Mouse (Mus musculus): ENCODE results near the gene Fam217b. TPM values are rescaled to one million over a fixed set of nuclear protein-coding genes. Genes with fewer than 3 reads are reported as not detected.

The Fam217b gene
- polyA plus RNA-seq, 1 experiment from 2014 or later, result 11.0 TPM

- WGBS, result 16% methylated on average over 2 of the region's 2 CpGs
- H3K36me3 ChIP-seq, result no peaks in the 10 kb centered on the region
- H3K4me1 ChIP-seq (replicated peaks), result peaks cover 8% of the 10 kb centered on the region
- ATAC-seq (ENCODE audit: low read depth), result no peak
- H3K27me3 ChIP-seq, result no peaks in the 10 kb centered on the region
- H3K4me3 ChIP-seq, result no peak overlapping the region
- H3K27ac ChIP-seq (replicated peaks), result no peak overlapping the region
- H3K4me2 ChIP-seq, result no peak overlapping the region
- no peak overlapping the region for H3K9ac ChIP-seq
- no peaks in the 10 kb centered on the region for H3K9me3 ChIP-seq
Measured at GRCm38 (mm10) chr2:178450236-178450635, 35.9 kb downstream of the Fam217b start.

- H3K4me1 ChIP-seq (replicated peaks), result peaks cover 13% of the 10 kb centered on the region
- 75% methylated on average over 10 of the region's 10 CpGs for WGBS
- no peak overlapping the region for H3K27ac ChIP-seq (replicated peaks)
- H3K4me2 ChIP-seq, result no peak overlapping the region
- H3K36me3 ChIP-seq, result no peaks in the 10 kb centered on the region
- no peaks in the 10 kb centered on the region for H3K9me3 ChIP-seq
- no peaks in the 10 kb centered on the region for H3K27me3 ChIP-seq
- H3K4me3 ChIP-seq, result no peak overlapping the region
- ATAC-seq (ENCODE audit: low read depth), result no peak
- no peak overlapping the region for H3K9ac ChIP-seq
Measured at GRCm38 (mm10) chr2:178450961-178451360, 36.6 kb downstream of the Fam217b start.

- peak; percentile 88 for ATAC-seq (ENCODE audit: low read depth)
- Histone ChIP-seq H3K27me3 (no peaks in the 10 kb centered on the region), H3K36me3 (no peaks in the 10 kb centered on the region), H3K4me3 (no peak overlapping the region), H3K9me3 (no peaks in the 10 kb centered on the region), H3K9ac (0 out of 2 replicates have a peak overlapping the region, but pooled peaks have one; percentile 1), H3K4me1 (replicated peaks) (peaks cover 13% of the 10 kb centered on the region), H3K27ac (replicated peaks) (peak overlapping the region; percentile 46), H3K4me2 (peak overlapping the region; percentile 28)
- WGBS, result 7% methylated on average over 17 of the region's 17 CpGs
Measured at GRCm38 (mm10) chr2:178454664-178455516, 40.6 kb downstream of the Fam217b start.

GRCm38 (mm10) chr2:178457414-178457813, 43.1 kb downstream of the Fam217b start:
- Histone ChIP-seq H3K4me3 (no peak overlapping the region), H3K4me1 (replicated peaks) (peaks cover 13% of the 10 kb centered on the region), H3K36me3 (no peaks in the 10 kb centered on the region), H3K9me3 (no peaks in the 10 kb centered on the region), H3K4me2 (no peak overlapping the region), H3K27me3 (no peaks in the 10 kb centered on the region), H3K9ac (no peak overlapping the region), H3K27ac (replicated peaks) (no peak overlapping the region)
- WGBS, result 90% methylated on average over 6 of the region's 6 CpGs
- ATAC-seq (ENCODE audit: low read depth), result no peak

GRCm38 (mm10) chr2:178460353-178460752, 46.0 kb downstream of the Fam217b start:
- Histone ChIP-seq H3K4me3 (no peak overlapping the region), H3K9me3 (no peaks in the 10 kb centered on the region), H3K27me3 (no peaks in the 10 kb centered on the region), H3K9ac (no peak overlapping the region), H3K27ac (replicated peaks) (no peak overlapping the region), H3K36me3 (no peaks in the 10 kb centered on the region), H3K4me2 (no peak overlapping the region), H3K4me1 (replicated peaks) (peaks cover 4% of the 10 kb centered on the region)
- 62% methylated on average over 5 of the region's 5 CpGs for WGBS
- ATAC-seq (ENCODE audit: low read depth), result no peak

- H3K27me3 ChIP-seq, result no peaks in the 10 kb centered on the region
- H3K9ac ChIP-seq, result no peak overlapping the region
- ATAC-seq (ENCODE audit: low read depth), result no peak
- H3K4me2 ChIP-seq, result no peak overlapping the region
- H3K9me3 ChIP-seq, result no peaks in the 10 kb centered on the region
- 81% methylated on average over 17 of the region's 17 CpGs for WGBS
- H3K27ac ChIP-seq (replicated peaks), result no peak overlapping the region
- no peak overlapping the region for H3K4me3 ChIP-seq
- no peaks in the 10 kb centered on the region for H3K36me3 ChIP-seq
- peaks cover 22% of the 10 kb centered on the region; the same call in 1 of the 2 replicates for H3K4me1 ChIP-seq (replicated peaks)
Measured at GRCm38 (mm10) chr2:178471546-178472480, 57.5 kb downstream of the Fam217b start.

- H3K36me3 ChIP-seq, result no peaks in the 10 kb centered on the region
Measured at GRCm38 (mm10) chr2:178473916-178474315, 59.6 kb downstream of the Fam217b start.

More at GRCm38 (mm10) chr2:178473916-178474315, 59.6 kb downstream of the Fam217b start:
- Histone ChIP-seq H3K9me3 (no peaks in the 10 kb centered on the region), H3K27ac (replicated peaks) (no peak overlapping the region), H3K4me3 (no peak overlapping the region), H3K9ac (no peak overlapping the region), H3K27me3 (no peaks in the 10 kb centered on the region), H3K4me2 (no peak overlapping the region), H3K4me1 (replicated peaks) (peaks cover 12% of the 10 kb centered on the region; the same call in 1 of the 2 replicates)
- WGBS, result 76% methylated on average over 10 of the region's 10 CpGs
- no peak for ATAC-seq (ENCODE audit: low read depth)

Other genes starting within 250 kb of the Fam217b start
- 0.17 and 0.34 TPM in 2 replicates for gene Sycp2, start 6.8 kb upstream of the Fam217b start, polyA plus RNA-seq (2015; fragmentation: Nextera tagmentation; extraction: Ambion mirVana)
- 4.8 and 5.2 TPM in 2 replicates for gene Ppp1r3d, start 52 bp upstream of the Fam217b start, polyA plus RNA-seq (2015; fragmentation: Nextera tagmentation; extraction: Ambion mirVana)
- gene Cdh26, start 16.0 kb downstream of the Fam217b start, polyA plus RNA-seq (2015; fragmentation: Nextera tagmentation; extraction: Ambion mirVana), result not detected in 2 replicates

All from neural tube, embryonic 13.5 days (tissue).